Mouse (Mus musculus): Measurements from ENCODE around the gene Mob1a. TPM values are rescaled to one million over a fixed set of nuclear protein-coding genes. Genes with fewer than 3 reads are reported as not detected.

Mob1a gene
- 32.9 and 53.4 TPM in 2 replicates for total RNA-seq (2012; rRNA removed)

GRCm38 (mm10) chr6:83325525-83326393, at the start of gene Mob1a, which contains the start of gene Mthfd2:
TSS of gene Mob1a (plus strand) at chr6:83326016.
TSS of gene Mthfd2 (minus strand) at chr6:83325908.
- no peaks in the 10 kb centered on the region for H3K9me3 ChIP-seq (ENCODE audit: control insufficient read depth, insufficient read depth, low read depth, low read length)
- peaks cover 0 to 7% of the 10 kb centered on the region in 2 experiments; a peak in 2 of 4 replicates for H3K4me1 ChIP-seq (ENCODE audit: control insufficient read depth in 2 of 2, insufficient read depth in 2 of 2, low read length in 2 of 2, poor library complexity in 1 of 2)
- in situ Hi-C loops (cut with MboI; ENCODE audit: low sequenced_read_pairs in 2 of 2, unreplicated experiment in 2 of 2): no loop called here
- peak within 1 kb of the TSS; percentile 97 for H3K9ac ChIP-seq (ENCODE audit: insufficient read depth, low read depth, low read length, poor library complexity, severe bottlenecking)
- peak within 1 kb of the TSS; percentile 81 to 95 for H3K4me3 ChIP-seq (ENCODE audit: insufficient read depth in 1 of 2, low read depth in 1 of 2, low read length in 2 of 2, poor library complexity in 1 of 2, severe bottlenecking in 1 of 2)
- H3K27ac ChIP-seq (ENCODE audit: insufficient read depth, low read depth, low read length, poor library complexity, severe bottlenecking): peak within 1 kb of the TSS; percentile 64
- H3K36me3 ChIP-seq (ENCODE audit: control insufficient read depth, insufficient read depth, low read length, poor library complexity, severe bottlenecking): 0 out of 2 replicates have a peak, but pooled peaks cover 2% of the 10 kb centered on the region
- DNase-seq (ENCODE audit: low read depth, low spot score): peak; percentile 90
- TF ChIP-seq HCFC1 (IDR thresholded peaks at IDR 0.05; ENCODE audit: borderline replicate concordance, insufficient read depth, low read length) (peak; percentile 53; the same call in 1 of the 2 replicates), ZC3H11A (IDR thresholded peaks at IDR 0.05; ENCODE audit: borderline replicate concordance, low read depth, low read length) (no peak), MAFK (IDR thresholded peaks at IDR 0.05; ENCODE audit: insufficient read depth, low read depth, low read length) (no peak), CHD2 (IDR thresholded peaks at IDR 0.05; ENCODE audit: low read depth, low read length) (peak; percentile 99)

GRCm38 (mm10) chr6:83277151-83277550, 48.7 kb upstream of the Mob1a start:
- H3K9ac ChIP-seq (ENCODE audit: insufficient read depth, low read depth, low read length, poor library complexity, severe bottlenecking): peak overlapping the region; percentile 43; the same call in 1 of the 2 replicates
- peak overlapping the region in 1 of 2 experiments; percentile 34; a peak in 1 of 4 replicates for H3K4me3 ChIP-seq (ENCODE audit: insufficient read depth in 1 of 2, low read depth in 1 of 2, low read length in 2 of 2, poor library complexity in 1 of 2, severe bottlenecking in 1 of 2)
- DNase-seq (ENCODE audit: low read depth, low spot score): peak; percentile 34
- no peaks in the 10 kb centered on the region for H3K9me3 ChIP-seq (ENCODE audit: control insufficient read depth, insufficient read depth, low read depth, low read length)
- no peaks in the 10 kb centered on the region for H3K4me1 ChIP-seq (ENCODE audit: control insufficient read depth in 2 of 2, insufficient read depth in 2 of 2, low read length in 2 of 2, poor library complexity in 1 of 2)
- no peak overlapping the region for H3K27ac ChIP-seq (ENCODE audit: insufficient read depth, low read depth, low read length, poor library complexity, severe bottlenecking)
- no peaks in the 10 kb centered on the region for H3K36me3 ChIP-seq (ENCODE audit: control insufficient read depth, insufficient read depth, low read length, poor library complexity, severe bottlenecking)
- in situ Hi-C loops (cut with MboI; ENCODE audit: low sequenced_read_pairs in 2 of 2, unreplicated experiment in 2 of 2): loop anchor here in 1 of 2 experiments (5.0 to 10.0 kb wide), 3 partner anchors 62 to 272 kb away; partner anchors contain the start of gene Slc4a5
- TF ChIP-seq HCFC1 (IDR thresholded peaks at IDR 0.05; ENCODE audit: borderline replicate concordance, insufficient read depth, low read length) (no peak), MAFK (IDR thresholded peaks at IDR 0.05; ENCODE audit: insufficient read depth, low read depth, low read length) (no peak), CHD2 (IDR thresholded peaks at IDR 0.05; ENCODE audit: low read depth, low read length) (no peak), ZC3H11A (IDR thresholded peaks at IDR 0.05; ENCODE audit: borderline replicate concordance, low read depth, low read length) (no peak), ZNF384 (IDR thresholded peaks at IDR 0.05; ENCODE audit: low read depth, low read length) (no peak)

- Histone ChIP-seq H3K4me3 (ENCODE audit: insufficient read depth in 1 of 2, low read depth in 1 of 2, low read length in 2 of 2, poor library complexity in 1 of 2, severe bottlenecking in 1 of 2) (no peak overlapping the region), H3K27ac (ENCODE audit: insufficient read depth, low read depth, low read length, poor library complexity, severe bottlenecking) (no peak overlapping the region; the same call in 1 of the 2 replicates), H3K9me3 (ENCODE audit: control insufficient read depth, insufficient read depth, low read depth, low read length) (no peaks in the 10 kb centered on the region), H3K36me3 (ENCODE audit: control insufficient read depth, insufficient read depth, low read length, poor library complexity, severe bottlenecking) (no peaks in the 10 kb centered on the region), H3K4me1 (ENCODE audit: control insufficient read depth in 2 of 2, insufficient read depth in 2 of 2, low read length in 2 of 2, poor library complexity in 1 of 2) (no peaks in the 10 kb centered on the region), H3K9ac (ENCODE audit: insufficient read depth, low read depth, low read length, poor library complexity, severe bottlenecking) (no peak overlapping the region)
- in situ Hi-C loops (cut with MboI; ENCODE audit: low sequenced_read_pairs in 2 of 2, unreplicated experiment in 2 of 2): loop anchor here in 1 of 2 experiments (5.0 to 10.0 kb wide), 3 partner anchors 64 to 274 kb away; partner anchors contain the start of gene Slc4a5
- peak; percentile 95 for TF ChIP-seq MAFK (IDR thresholded peaks at IDR 0.05; ENCODE audit: insufficient read depth, low read depth, low read length)
- TF ChIP-seq HCFC1 (IDR thresholded peaks at IDR 0.05; ENCODE audit: borderline replicate concordance, insufficient read depth, low read length): no peak
- TF ChIP-seq ZC3H11A (IDR thresholded peaks at IDR 0.05; ENCODE audit: borderline replicate concordance, low read depth, low read length): peak; percentile 63; the same call in 1 of the 2 replicates
- peak; percentile 70 for DNase-seq (ENCODE audit: low read depth, low spot score)
Observed at GRCm38 (mm10) chr6:83278881-83279280, 46.9 kb upstream of the Mob1a start.

GRCm38 (mm10) chr6:83280256-83280955, 45.4 kb upstream of the Mob1a start:
- peak overlapping the region; percentile 22 to 25; a peak in 3 of 4 replicates for H3K4me3 ChIP-seq (ENCODE audit: insufficient read depth in 1 of 2, low read depth in 1 of 2, low read length in 2 of 2, poor library complexity in 1 of 2, severe bottlenecking in 1 of 2)
- no peaks in the 10 kb centered on the region for H3K4me1 ChIP-seq (ENCODE audit: control insufficient read depth in 2 of 2, insufficient read depth in 2 of 2, low read length in 2 of 2, poor library complexity in 1 of 2)
- H3K27ac ChIP-seq (ENCODE audit: insufficient read depth, low read depth, low read length, poor library complexity, severe bottlenecking): no peak overlapping the region
- H3K9me3 ChIP-seq (ENCODE audit: control insufficient read depth, insufficient read depth, low read depth, low read length): no peaks in the 10 kb centered on the region
- TF ChIP-seq ZC3H11A (IDR thresholded peaks at IDR 0.05; ENCODE audit: borderline replicate concordance, low read depth, low read length) (0 out of 2 replicates have a peak, but pooled peaks have one; percentile 7), CHD2 (IDR thresholded peaks at IDR 0.05; ENCODE audit: low read depth, low read length) (no peak)
- in situ Hi-C loops (cut with MboI; ENCODE audit: low sequenced_read_pairs in 2 of 2, unreplicated experiment in 2 of 2): no loop called here
- H3K36me3 ChIP-seq (ENCODE audit: control insufficient read depth, insufficient read depth, low read length, poor library complexity, severe bottlenecking): no peaks in the 10 kb centered on the region
- DNase-seq (ENCODE audit: low read depth, low spot score): peak; percentile 61
- peak overlapping the region; percentile 59; the same call in 1 of the 2 replicates for H3K9ac ChIP-seq (ENCODE audit: insufficient read depth, low read depth, low read length, poor library complexity, severe bottlenecking)

Data from ES-E14 (cell line).